Mouse (Mus musculus) telencephalon, adult 2 months (tissue): ENCODE data around the gene Il34.

Source experiments
- DNase-seq: peaks from one replicate; pipeline ENCODE4 v3.0.0-alpha.2; 2011; ENCODE audit warnings: low read depth, low spot score

The Il34 gene

DNA sequence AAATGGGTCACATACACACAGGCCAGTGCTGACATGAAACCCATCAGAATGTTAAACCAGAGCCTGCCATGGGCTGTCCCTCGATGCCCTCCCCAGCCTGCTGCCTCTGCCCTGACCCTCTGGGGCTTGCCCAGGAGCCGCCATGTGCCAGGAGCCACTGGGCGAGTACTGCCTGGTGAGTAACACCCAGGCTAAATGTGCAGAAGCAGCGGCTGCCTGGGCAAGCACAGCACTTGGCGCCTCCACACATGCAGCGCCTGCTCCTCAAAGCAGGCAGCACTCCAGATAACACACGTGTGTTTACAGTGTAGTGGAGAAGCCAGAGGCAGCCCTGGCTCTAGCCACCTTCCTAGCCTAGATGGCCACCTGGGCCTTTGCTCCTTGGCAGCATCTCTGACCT, 92.7 kb downstream of the Il34 start:
- no peak for DNase-seq

DNA sequence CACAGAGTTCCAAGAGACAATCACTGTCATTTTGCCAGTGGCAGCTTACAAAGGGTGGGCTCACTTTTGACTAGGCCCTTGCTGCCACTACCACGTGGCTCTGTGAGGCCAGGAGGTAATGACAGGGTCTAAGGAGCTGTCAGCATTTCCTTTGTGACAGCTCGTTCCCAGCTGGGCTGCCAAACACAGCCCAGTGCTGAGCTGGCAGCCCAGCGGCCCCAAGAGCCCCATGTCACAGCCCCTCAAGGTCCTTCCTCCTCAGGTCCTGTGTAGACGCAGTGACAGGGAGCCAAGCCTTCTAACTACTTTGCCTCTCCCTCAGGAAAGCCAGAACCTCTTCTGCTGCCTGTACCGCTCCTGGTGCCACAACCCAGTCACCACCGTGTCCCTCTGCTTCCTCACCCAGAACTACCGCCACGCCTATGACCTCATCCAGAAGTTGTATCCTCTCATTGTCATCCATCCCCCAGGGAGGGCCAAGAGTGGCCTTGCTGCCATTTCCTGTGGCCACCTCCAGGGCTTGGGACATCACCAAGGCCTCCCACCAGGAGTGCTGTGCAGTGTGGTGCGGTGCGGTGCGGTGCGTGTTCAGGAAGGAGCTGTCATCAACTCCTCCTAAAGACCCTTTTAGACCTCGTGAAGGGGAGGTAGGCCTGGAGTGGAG, 94.3 kb downstream of the Il34 start:
- no peak for DNase-seq

DNA sequence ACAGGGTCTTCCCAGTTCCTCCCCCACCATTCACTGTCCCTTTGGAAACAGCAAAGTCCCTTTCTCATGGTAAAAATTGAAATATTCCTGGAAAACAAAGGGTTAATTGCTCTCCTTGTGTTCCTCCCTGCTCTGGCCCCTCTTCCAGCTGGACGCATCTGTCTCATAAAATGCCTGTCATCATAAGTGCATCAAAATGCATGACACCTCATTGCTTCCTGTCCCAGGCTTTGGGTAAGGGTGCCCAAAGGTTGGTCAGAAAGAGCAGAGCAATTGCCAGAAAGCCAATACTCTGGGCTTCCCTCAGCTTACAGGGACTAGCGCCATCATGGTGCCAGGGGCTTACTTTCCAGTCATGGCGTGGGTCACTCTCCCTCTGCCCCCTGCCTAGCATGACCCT, 95.1 kb downstream of the Il34 start:
- no peak for DNase-seq

DNA sequence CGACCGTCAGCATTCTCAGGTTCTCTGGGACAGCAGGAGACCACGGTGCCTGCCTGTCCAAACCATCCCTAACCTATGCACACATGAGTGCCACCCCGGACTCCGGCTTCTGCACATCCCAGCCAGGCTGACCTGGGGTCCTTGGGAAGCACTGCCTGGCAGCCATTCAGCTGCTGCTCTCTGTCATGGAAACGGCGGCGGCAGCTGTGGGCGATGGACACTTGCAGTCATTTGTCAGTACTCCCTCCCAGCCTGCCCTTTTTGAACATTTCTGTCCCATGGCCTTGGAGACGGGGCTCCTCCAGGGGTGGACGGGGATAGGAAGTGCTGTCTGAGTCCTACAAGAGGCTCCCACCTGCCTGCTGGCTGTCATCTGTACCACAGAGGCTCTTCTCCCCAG, 97.3 kb downstream of the Il34 start:
- DNase-seq, result no peak

DNA sequence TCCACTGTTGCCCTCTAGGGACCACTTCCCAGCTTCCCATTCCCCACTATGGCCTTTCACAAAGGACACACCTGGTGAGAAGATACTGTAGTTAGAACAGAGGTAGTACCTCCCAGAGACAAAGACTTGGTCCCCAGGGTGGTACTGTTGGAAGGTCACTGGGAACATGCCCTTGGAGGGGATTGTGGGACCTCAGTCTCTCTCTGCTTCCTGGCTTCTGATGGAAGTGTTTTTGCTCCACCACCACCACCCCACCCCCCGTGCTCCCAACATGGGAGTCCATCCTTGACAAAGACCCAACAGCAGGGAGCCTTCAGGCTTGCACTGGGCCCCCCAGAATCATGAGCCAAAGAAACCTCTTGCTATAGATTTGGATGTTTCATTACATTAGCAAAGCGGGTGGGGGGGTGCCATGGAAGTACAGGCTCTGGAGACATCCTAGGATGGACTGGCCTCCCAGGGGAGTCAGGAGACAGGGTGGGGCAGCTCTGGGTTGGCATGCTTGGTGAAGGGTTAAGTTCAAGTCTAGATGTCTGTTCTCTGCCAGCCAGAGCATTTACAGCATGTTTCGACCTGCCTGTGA, 99.3 kb downstream of the Il34 start:
- no peak for DNase-seq

DNA sequence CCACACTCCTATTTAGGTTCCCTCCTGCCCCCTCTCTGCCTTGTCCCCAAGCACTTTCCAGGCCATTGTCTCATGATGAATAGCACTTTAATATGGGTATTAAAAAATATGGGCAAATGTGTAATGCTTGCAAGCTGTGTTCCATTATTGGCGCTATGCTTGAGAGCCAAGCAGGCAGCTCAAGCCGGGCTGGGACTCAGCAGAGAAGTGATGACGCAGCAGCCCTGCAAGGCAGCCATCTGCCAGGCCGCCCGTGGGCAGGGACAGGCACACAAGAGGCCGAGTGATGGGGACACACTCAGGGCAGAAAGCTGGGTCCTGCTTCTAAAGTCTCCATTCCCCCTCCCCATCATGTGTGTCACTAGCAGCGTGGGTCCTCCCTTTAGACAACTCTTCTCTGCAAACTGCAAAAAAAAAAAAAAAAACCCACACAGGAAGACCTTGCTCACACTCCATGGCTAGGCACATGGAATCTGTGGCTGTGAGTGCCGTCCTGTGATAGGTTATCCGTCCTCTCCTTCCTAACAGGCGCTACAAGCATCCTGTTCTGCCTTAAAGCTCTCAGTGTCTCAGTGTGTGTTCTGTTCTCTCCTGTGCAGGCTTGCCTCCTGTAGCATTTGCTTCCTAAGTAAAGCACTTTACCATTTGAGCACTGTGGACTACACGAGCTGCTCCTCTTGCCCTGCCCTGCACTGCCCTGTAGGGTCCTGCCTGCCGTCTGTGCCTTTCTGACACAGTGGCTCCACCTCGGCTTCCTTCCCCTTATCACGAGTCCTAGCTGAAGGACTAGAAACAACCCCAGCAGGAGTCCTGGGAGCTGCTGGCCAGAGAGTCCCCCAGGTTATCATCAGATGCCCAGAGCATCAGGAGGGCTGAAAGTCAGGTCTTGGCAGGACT, 100.1 kb downstream of the Il34 start:
- DNase-seq, result no peak

DNA sequence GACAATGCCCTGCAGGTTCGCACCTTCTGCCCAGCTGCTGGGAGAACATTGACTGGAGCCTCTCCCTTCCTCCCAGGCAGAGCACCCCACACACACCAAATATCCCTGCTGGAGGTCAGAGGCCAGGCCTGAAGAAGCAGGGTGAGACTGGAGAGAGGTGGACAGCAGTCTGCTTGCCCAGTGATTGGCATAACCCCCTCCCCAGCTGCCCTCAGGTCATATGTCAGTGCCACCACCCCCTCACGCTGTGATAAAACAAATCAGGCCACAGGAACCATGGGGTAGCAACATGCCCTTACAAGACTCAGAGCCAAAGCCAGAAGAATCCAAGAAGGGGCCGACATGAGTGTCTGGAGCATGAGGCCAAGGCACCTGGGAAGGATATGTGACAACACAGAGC, 101.6 kb downstream of the Il34 start:
- no peak for DNase-seq

DNA sequence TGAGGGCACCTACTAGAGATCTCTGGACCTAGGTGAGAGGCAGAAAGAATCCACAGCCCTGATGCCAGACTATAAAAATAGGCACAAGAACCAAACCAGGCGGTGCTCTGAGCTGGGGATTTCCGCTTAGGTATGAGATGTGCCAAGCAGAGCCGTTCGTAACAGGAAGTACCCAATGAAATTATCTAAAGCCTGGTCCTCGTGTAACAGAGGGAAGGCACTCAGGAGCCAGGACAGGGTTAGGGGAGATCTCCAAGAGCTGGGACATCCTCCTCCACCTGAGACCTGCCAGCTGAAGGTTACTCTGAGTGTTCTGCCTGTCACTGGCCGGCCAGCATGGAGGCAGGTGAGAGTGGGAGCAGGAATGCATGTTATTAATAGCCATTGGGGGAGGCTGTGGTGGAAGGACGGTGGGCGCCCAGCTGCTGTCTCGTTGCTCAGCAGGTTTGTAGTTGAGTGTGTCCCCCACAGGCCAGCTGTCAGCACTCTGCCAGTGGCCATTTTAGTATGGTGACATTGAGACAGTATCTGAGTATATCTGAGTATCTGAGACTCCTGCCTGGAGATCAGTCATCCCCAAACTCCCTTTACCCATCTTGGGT, 102.2 kb downstream of the Il34 start:
- no peak for DNase-seq

DNA sequence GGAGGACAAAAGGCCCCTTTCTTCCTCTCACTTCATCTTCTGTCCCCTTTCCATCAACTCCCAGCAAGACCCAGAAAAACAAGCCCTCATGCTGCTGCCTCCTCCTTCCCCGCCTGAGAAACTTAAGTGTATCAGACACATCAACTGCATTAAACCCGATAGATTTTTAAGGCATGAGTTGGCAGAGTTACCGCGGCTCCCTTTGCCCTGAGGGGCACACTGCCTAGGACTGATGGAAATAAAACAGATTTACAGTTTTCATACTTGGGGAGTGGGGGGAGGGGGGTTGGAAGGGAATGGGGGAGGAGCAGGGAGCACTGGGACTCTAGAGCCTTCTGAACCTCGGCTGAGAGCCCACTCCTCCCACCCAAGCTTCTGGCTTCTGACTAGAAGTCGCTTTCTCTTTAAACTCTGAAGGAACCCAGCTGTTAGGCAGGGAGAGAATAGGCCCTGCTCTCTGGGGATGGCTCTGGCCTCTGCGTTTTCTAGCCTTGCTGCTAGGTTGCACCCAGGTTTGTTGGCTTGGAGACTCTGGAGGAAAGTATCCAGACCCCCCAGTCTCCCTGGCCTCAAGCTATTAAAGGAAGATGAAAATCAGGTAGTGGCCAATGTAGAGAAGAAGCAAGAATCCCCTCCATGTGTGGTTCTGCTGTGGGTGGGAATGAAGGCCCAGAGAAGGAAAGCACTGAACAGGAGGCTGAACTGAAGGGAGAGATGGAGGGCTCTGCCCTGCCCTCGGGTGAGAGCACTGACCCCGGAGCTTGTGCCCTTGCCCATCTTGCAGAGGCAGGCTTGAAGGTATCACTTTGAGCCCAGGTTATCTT, 102.9 kb downstream of the Il34 start:
- DNase-seq, result no peak

DNA sequence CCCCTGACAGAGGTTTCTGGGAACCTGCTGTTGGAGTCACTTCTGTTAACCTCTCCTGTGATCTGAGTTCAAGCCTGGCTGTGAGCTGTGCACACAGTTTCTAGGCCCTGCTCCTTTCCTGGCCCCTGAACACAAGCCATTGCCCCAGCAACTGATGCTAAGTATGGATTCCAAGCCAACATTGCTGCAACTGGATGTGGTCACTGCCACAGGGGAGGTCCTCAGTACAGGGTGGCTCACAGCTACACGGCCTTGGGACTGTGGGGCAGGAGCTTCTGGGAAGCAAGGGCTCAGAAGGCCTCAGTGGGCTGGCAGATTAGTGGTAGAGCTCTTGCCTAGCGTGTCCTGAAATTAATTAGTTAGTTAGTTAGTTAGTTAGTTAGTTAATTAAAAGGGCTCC, 105.2 kb downstream of the Il34 start:
- no peak for DNase-seq

DNA sequence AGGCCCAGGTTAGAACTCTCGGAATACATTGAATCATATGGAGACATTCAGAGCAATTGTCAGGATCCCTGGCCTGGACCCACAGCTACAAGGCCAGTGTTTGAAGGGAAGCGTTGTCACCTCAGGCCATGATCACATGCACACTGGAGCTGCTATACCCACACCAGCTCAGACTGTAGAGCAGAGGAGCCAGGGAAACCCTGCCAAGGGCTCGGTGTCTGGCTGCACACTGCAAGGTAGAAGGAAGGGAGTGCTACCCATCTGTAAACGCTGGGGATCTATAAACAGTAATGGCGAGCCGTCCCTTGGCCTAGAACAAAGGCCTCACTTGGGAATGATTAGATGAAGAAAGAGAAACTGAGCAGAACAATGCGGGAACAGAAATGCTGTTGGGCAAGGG, 106.2 kb downstream of the Il34 start:
- DNase-seq, result no peak

DNA sequence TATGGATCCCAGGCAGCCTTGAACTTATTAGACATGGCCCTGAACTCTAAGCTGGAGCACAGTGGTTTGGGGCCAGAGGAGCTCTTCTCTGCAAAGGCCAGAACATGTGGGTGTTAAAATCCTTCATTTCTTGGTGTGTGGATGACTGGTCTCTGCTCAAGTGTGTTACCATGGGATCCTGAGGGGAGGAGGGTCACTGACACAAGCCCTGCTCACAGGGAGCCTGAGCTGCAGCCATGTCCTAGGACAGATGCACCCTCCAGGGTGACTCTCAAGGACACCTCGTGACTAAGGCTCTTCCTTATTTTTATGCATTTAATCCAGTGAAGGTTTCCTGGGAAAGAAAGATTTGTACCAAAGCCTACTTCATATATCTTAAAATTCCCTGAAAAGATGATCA, 107.6 kb downstream of the Il34 start:
- DNase-seq, result no peak

DNA sequence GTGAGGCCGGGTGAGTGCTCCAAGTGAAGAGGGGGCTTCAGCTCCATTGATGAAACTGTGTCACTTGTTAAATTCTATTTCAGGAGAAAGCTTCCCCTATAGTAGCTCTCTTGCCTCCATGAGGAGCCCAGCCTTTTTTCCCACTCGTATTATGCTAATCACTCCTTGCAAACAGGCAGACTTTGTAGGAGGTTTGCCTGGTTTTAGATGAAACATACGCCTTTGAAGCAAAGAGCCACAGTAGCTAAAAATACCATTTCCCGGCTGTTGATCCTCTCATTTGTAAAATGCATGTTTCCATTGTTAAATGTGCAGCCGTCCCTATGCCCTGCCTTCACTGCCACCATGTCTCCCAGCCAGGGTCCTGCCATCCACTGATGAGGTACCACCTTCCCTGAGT, 108.2 kb downstream of the Il34 start:
- DNase-seq, result peak; percentile 85

DNA sequence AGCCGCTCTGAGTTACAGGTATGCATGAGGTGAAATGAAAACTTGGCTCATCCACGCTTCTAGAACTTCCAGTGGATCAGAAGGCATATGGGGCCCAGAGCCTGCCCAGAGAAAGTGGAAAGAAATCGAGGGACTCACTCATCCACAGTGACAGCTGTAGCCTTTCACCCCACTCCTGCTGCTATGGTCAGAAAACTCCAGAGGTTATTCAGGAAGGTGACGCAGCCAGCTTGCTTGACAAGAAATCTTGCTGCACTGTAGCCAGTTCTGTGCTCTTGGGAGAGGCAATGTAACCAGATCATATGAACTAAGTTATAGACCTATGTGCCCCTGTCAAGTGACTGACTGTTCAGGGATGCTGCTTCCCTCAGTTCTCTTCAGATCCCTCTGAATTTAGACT, 109.7 kb downstream of the Il34 start:
- no peak for DNase-seq

DNA sequence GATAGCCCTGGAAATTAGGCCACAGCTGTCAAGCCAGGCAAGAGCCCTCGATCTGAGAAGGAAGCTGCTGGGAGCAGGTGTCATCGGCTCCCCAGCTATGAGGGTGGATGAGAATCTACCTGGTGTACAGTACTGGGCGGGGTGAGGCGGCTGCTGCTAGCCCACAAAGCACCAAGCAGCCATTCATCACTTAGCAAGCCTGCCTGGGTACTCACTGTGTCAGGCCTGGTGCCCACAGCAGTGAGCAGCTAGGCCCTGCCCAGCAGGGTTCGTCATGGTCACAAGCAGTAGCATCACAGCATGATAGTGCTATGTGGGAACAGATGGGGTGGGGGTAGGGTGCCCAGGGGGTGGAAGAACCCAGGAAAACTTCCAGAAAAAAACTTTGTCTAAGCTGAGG, 110.3 kb downstream of the Il34 start:
- no peak for DNase-seq

DNA sequence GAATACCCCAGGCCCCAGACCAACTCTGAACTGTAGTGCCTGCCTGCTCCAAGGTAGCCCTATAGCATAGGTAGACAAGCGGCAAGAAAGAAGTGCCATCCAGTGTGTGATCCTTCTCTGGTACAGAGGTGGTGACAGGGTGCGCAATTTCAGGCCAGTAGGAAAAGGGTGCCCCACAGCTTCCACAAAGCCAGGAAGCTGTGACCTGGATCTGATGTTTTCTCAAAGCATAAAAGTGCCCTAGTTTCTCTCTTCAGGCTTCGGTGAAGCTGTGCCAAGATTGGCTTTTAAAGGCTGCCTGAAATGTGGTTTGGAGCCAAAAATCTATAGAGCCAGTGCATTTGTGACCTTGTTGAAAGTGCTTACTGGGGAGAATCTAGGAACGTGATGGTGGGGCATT, 110.9 kb downstream of the Il34 start:
- no peak for DNase-seq

DNA sequence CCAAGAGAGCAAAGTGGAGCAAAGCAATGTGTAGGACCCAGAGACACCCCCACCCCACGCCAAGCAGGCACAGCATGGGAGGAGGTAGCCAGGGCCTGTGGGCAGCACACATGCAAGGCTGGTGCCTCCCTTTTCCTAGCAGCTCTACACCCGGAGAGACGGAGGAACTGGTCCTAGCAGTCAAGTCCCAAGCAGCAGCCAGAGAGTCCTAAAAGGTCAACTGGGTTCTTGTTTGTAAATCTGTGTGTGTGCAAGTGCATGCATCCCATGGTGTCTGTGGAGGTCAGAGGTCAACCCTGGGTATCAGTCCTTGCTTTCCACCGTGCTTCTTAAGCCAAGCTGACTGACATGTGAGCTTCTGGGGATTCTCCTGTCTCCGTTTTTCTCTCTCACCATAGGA, 111.5 kb downstream of the Il34 start:
- DNase-seq, result no peak
